Mouse (Mus musculus) frontal cortex, postnatal 25 days (tissue): ENCODE data around the gene Ulbp1.
A peak's percentile ranks its signal among the peaks of the same experiment; 100 is the strongest.
"Not testable (repeated sequence)": the region's sequence is repeated elsewhere in the genome, so short reads cannot be mapped to it uniquely, and the experiment has no call there.

Experiments
- DNase-seq, 2 experiments: peaks; one replicate each; pipeline ENCODE4 v3.0.0; 2022; ENCODE audit warnings: low spot score in 2 of 2

The Ulbp1 gene

GRCm38 (mm10) chr10:7473197-7473889, at the start of gene Ulbp1:
Ulbp1 (minus strand) TSS chr10:7473638.
- no peak for DNase-seq

- DNase-seq = not testable (repeated sequence)
These were observed 24.7 kb upstream of the Ulbp1 start for GRCm38 (mm10) chr10:7498180-7498579.

- DNase-seq = not testable (repeated sequence)
These were observed 18.9 kb upstream of the Ulbp1 start for GRCm38 (mm10) chr10:7492384-7492783.

- no peak for DNase-seq
These were observed 10.2 kb upstream of the Ulbp1 start for GRCm38 (mm10) chr10:7483650-7484049.

GRCm38 (mm10) chr10:7474225-7474624, 787 bp upstream of the Ulbp1 start:
- DNase-seq = not testable (repeated sequence)

GRCm38 (mm10) chr10:7471664-7472063, 1.8 kb downstream of the Ulbp1 start:
- DNase-seq = no peak

GRCm38 (mm10) chr10:7470457-7470856, 3.0 kb downstream of the Ulbp1 start:
- DNase-seq = no peak

GRCm38 (mm10) chr10:7469716-7470414, 3.6 kb downstream of the Ulbp1 start:
- DNase-seq = peak; percentile 42 to 57

- DNase-seq = no peak
These were observed 11.4 kb downstream of the Ulbp1 start for GRCm38 (mm10) chr10:7462006-7462405.

GRCm38 (mm10) chr10:7438928-7439327, 34.5 kb downstream of the Ulbp1 start:
- DNase-seq = no peak

GRCm38 (mm10) chr10:7393143-7394035, 80.0 kb downstream of the Ulbp1 start:
- no peak for DNase-seq

GRCm38 (mm10) chr10:7391935-7392930, 81.2 kb downstream of the Ulbp1 start:
- no peak for DNase-seq

GRCm38 (mm10) chr10:7391561-7391934, 81.9 kb downstream of the Ulbp1 start:
- DNase-seq = no peak

GRCm38 (mm10) chr10:7391108-7391507, 82.3 kb downstream of the Ulbp1 start:
- DNase-seq = no peak
